Mouse (Mus musculus) lung, embryonic 14.5 days (tissue): ENCODE results near the gene Egln2. TPM values are rescaled to one million over a fixed set of nuclear protein-coding genes. Genes with fewer than 3 reads are reported as not detected.

Source experiments
- ATAC-seq: fragments of 200-750 bp; cut with Nextera tagmentation; 2 replicates; pipeline ENCODE4 v1.8.0; 2017; ENCODE audit warnings: mild to moderate bottlenecking, moderate TSS enrichment, moderate library complexity; ENCODE audit not compliant: insufficient read depth
- DNase-seq: peaks from one replicate; pipeline ENCODE4 v3.0.0-alpha.2; 2015
- H3K27ac ChIP-seq: fragments of 300-500 bp; sonication (generic); 2 replicates; pipeline ENCODE4 v1.5.1; 2014; ENCODE audit warnings: low read depth, mild to moderate bottlenecking, moderate library complexity
- H3K27me3 ChIP-seq: fragments of 300-500 bp; sonication (generic); 2 replicates; pipeline ENCODE4 v1.6.1; 2014; ENCODE audit warnings: low read length, control low read depth; ENCODE audit not compliant: insufficient read depth
- H3K36me3 ChIP-seq: fragments of 300-500 bp; sonication (generic); 2 replicates; pipeline ENCODE4 v1.6.1; 2014; ENCODE audit warnings: control low read depth; ENCODE audit not compliant: insufficient read depth
- H3K4me1 ChIP-seq: fragments of 300-500 bp; sonication (generic); 2 replicates; pipeline ENCODE4 v1.6.1; 2014; ENCODE audit warnings: antibody characterized with exemption, control low read depth; ENCODE audit not compliant: insufficient read depth
- H3K4me2 ChIP-seq: fragments of 300-500 bp; sonication (generic); 2 replicates; pipeline ENCODE4 v1.6.1; 2014; ENCODE audit warnings: mild to moderate bottlenecking
- H3K4me3 ChIP-seq: fragments of 300-500 bp; sonication (generic); 2 replicates; pipeline ENCODE4 v1.5.1; 2014; ENCODE audit warnings: low read depth, low read length
- H3K9ac ChIP-seq: fragments of 300-500 bp; sonication (generic); 2 replicates; pipeline ENCODE4 v1.6.1; 2014
- H3K9me3 ChIP-seq: fragments of 300-500 bp; sonication (generic); 2 replicates; pipeline ENCODE4 v1.6.1; 2016; ENCODE audit warnings: low read depth, low read length, control low read depth
- CTCF ChIP-seq: IDR thresholded peaks from 2 replicates; pipeline ENCODE4 v1.5.1; 2016; ENCODE audit warnings: antibody characterized with exemption, low read depth
- WGBS: fragments of 180-500 bp; shearing (Covaris S2); extraction: QIAGEN DNeasy Blood & Tissue Kit; methylation state at CpG from one replicate; pipeline ENCODE4 v1.1.7; 2014; 5-methylcytosine and 5-hydroxymethylcytosine counted together
- polyA plus RNA-seq: library from polyadenylated mRNA; unstranded; fragments of >200 nt; fragmentation: Nextera tagmentation; extraction: Ambion mirVana; gene quantifications from 2 replicates; pipeline ENCODE4 v1.2.1, GENCODE M21; 2014

The Egln2 gene
- polyA plus RNA-seq, 1 experiment from 2014 or later = 50.0 TPM

GRCm38 (mm10) chr7:27158171-27158570 lies 8.4 kb downstream of the Egln2 start:
- peaks cover 57% of the 10 kb centered on the region for H3K36me3 ChIP-seq
- ATAC-seq = no peak

GRCm38 (mm10) chr7:27156005-27156404 lies 10.6 kb downstream of the Egln2 start:
- Histone ChIP-seq H3K36me3 (peaks cover 36% of the 10 kb centered on the region), H3K4me3 (no peak overlapping the region), H3K4me1 (no peaks in the 10 kb centered on the region), H3K4me2 (no peak overlapping the region), H3K27ac (no peak overlapping the region), H3K27me3 (no peaks in the 10 kb centered on the region), H3K9ac (no peak overlapping the region), H3K9me3 (no peaks in the 10 kb centered on the region)
- DNase-seq = no peak
- WGBS = 79% methylated on average over 13 of the region's 13 CpGs
- no peak for TF ChIP-seq CTCF
- ATAC-seq = no peak

More at GRCm38 (mm10) chr7:27158171-27158570, 8.4 kb downstream of the Egln2 start:
- Histone ChIP-seq H3K4me1 (0 out of 2 replicates have a peak, but pooled peaks cover 3% of the 10 kb centered on the region), H3K4me2 (no peak overlapping the region), H3K9me3 (no peaks in the 10 kb centered on the region), H3K27ac (no peak overlapping the region), H3K27me3 (no peaks in the 10 kb centered on the region), H3K4me3 (no peak overlapping the region), H3K9ac (no peak overlapping the region)
- no peak for DNase-seq
- WGBS = 92% methylated on average over 9 of the region's 9 CpGs
- TF ChIP-seq CTCF = no peak

- TF ChIP-seq CTCF = no peak
- peak; percentile 66 for ATAC-seq
- WGBS = 47% methylated on average over 10 of the region's 10 CpGs
- Histone ChIP-seq H3K9me3 (no peaks in the 10 kb centered on the region), H3K4me3 (no peak within 1 kb of the TSS), H3K36me3 (peaks cover 16% of the 10 kb centered on the region), H3K27ac (peak within 1 kb of the TSS; percentile 65; the same call in 1 of the 2 replicates), H3K4me2 (no peak within 1 kb of the TSS), H3K4me1 (no peaks in the 10 kb centered on the region), H3K27me3 (no peaks in the 10 kb centered on the region), H3K9ac (no peak within 1 kb of the TSS)
- peak; percentile 76 for DNase-seq
Measured at GRCm38 (mm10) chr7:27153205-27153764, 13.3 kb downstream of the Egln2 start, which contains the start of gene Cyp2t4. Gene Cyp2t4 (plus strand): TSS chr7:27153714.

GRCm38 (mm10) chr7:27136410-27136996 lies 30.1 kb downstream of the Egln2 start:
- Histone ChIP-seq H3K4me3 (no peak overlapping the region), H3K4me2 (no peak overlapping the region), H3K27me3 (no peaks in the 10 kb centered on the region), H3K9me3 (no peaks in the 10 kb centered on the region; the same call in 1 of the 2 replicates), H3K9ac (no peak overlapping the region), H3K27ac (no peak overlapping the region), H3K4me1 (no peaks in the 10 kb centered on the region; the same call in 1 of the 2 replicates), H3K36me3 (no peaks in the 10 kb centered on the region)
- 35% methylated on average over 8 of the region's 8 CpGs for WGBS
- DNase-seq (no peak), ATAC-seq (peak; percentile 31; the same call in 1 of the 2 replicates)
- TF ChIP-seq CTCF = no peak

GRCm38 (mm10) chr7:27133757-27134156 lies 32.8 kb downstream of the Egln2 start:
- no peak overlapping the region for H3K27ac ChIP-seq
- H3K36me3 ChIP-seq = no peaks in the 10 kb centered on the region
- TF ChIP-seq CTCF = no peak
- ATAC-seq (no peak), DNase-seq (no peak)
- no peak overlapping the region for H3K9ac ChIP-seq
- no peaks in the 10 kb centered on the region; the same call in 1 of the 2 replicates for H3K4me1 ChIP-seq
- no peaks in the 10 kb centered on the region for H3K9me3 ChIP-seq
- WGBS = 75% methylated on average over 4 of the region's 4 CpGs
- H3K27me3 ChIP-seq = no peaks in the 10 kb centered on the region
- H3K4me3 ChIP-seq = no peak overlapping the region
- H3K4me2 ChIP-seq = no peak overlapping the region

GRCm38 (mm10) chr7:27133156-27133555 lies 33.4 kb downstream of the Egln2 start:
- 37% methylated on average over 12 of the region's 12 CpGs for WGBS
- Histone ChIP-seq H3K4me1 (no peaks in the 10 kb centered on the region; the same call in 1 of the 2 replicates), H3K36me3 (no peaks in the 10 kb centered on the region), H3K4me3 (no peak overlapping the region), H3K9me3 (no peaks in the 10 kb centered on the region), H3K27me3 (no peaks in the 10 kb centered on the region), H3K9ac (no peak overlapping the region), H3K4me2 (peak overlapping the region; percentile 11; the same call in 1 of the 2 replicates), H3K27ac (no peak overlapping the region)
- peak; percentile 41; the same call in 1 of the 2 replicates for ATAC-seq
- peak; percentile 78 for DNase-seq
- no peak for TF ChIP-seq CTCF

- Histone ChIP-seq H3K4me3 (no peak overlapping the region), H3K36me3 (no peaks in the 10 kb centered on the region), H3K4me2 (peak overlapping the region; percentile 11; the same call in 1 of the 2 replicates)
Measured at GRCm38 (mm10) chr7:27132588-27132987, 34.0 kb downstream of the Egln2 start.

More at GRCm38 (mm10) chr7:27132588-27132987, 34.0 kb downstream of the Egln2 start:
- no peak overlapping the region for H3K9ac ChIP-seq
- H3K27me3 ChIP-seq = no peaks in the 10 kb centered on the region
- ATAC-seq = no peak
- H3K27ac ChIP-seq = no peak overlapping the region
- H3K4me1 ChIP-seq = no peaks in the 10 kb centered on the region; the same call in 1 of the 2 replicates
- H3K9me3 ChIP-seq = no peaks in the 10 kb centered on the region
- peak; percentile 83 for DNase-seq
- WGBS = 13% methylated on average over 10 of the region's 10 CpGs
- peak; percentile 62 for TF ChIP-seq CTCF
